Mouse (Mus musculus) heart, embryonic 15.5 days (tissue): ENCODE measurements around the gene Gm6268. TPM values are rescaled to one million over a fixed set of nuclear protein-coding genes. Genes with fewer than 3 reads are reported as not detected.

Experiments
- ATAC-seq: fragments of 200-750 bp; cut with Nextera tagmentation; replicated peaks from 2 replicates; pipeline ENCODE4 v1.8.0; 2017; ENCODE audit warnings: low read depth, moderate TSS enrichment; ENCODE audit not compliant: insufficient number of reproducible peaks, insufficient read depth, low FRiP score
- H3K27ac ChIP-seq: fragments of 300-500 bp; sonication (generic); 2 replicates; pipeline ENCODE4 v1.5.1; 2015; ENCODE audit warnings: mild to moderate bottlenecking, inconsistent platforms
- H3K27me3 ChIP-seq: fragments of 300-500 bp; sonication (generic); 2 replicates; pipeline ENCODE4 v1.6.1; 2015; ENCODE audit warnings: inconsistent platforms
- H3K36me3 ChIP-seq: fragments of 300-500 bp; sonication (generic); 2 replicates; pipeline ENCODE4 v1.6.1; 2015; ENCODE audit warnings: mild to moderate bottlenecking, inconsistent platforms
- H3K4me1 ChIP-seq: fragments of 300-500 bp; sonication (generic); replicated peaks from 2 replicates; pipeline ENCODE4 v1.6.1; 2015; ENCODE audit warnings: inconsistent platforms
- H3K4me2 ChIP-seq: fragments of 300-500 bp; sonication (generic); 2 replicates; pipeline ENCODE4 v1.6.1; 2015; ENCODE audit warnings: inconsistent platforms, mild to moderate bottlenecking, moderate library complexity
- H3K4me3 ChIP-seq: fragments of 300-500 bp; sonication (generic); 2 replicates; pipeline ENCODE4 v1.5.1; 2015; ENCODE audit warnings: mild to moderate bottlenecking, inconsistent platforms
- H3K9ac ChIP-seq: fragments of 300-500 bp; sonication (generic); 2 replicates; pipeline ENCODE4 v1.6.1; 2015; ENCODE audit warnings: mild to moderate bottlenecking, inconsistent platforms
- H3K9me3 ChIP-seq: fragments of 300-500 bp; sonication (generic); replicated peaks from 2 replicates; pipeline ENCODE4 v1.6.1; 2016; ENCODE audit warnings: inconsistent platforms
- WGBS: fragments of 180-500 bp; shearing (Covaris S2); methylation state at CpG from one replicate; pipeline ENCODE4 v1.1.7; 2015; ENCODE audit warnings: mixed read lengths; 5-methylcytosine and 5-hydroxymethylcytosine counted together
- polyA plus RNA-seq: library from polyadenylated mRNA; unstranded; fragments of >200 nt; fragmentation: Nextera tagmentation; extraction: Ambion mirVana; gene quantifications from 2 replicates; pipeline ENCODE4 v1.2.1, GENCODE M21; 2015

Gene Gm6268
- not detected in 2 replicates for polyA plus RNA-seq

GRCm38 (mm10) chrX:36400980-36401379, at the start of gene Gm6268:
TSS of gene Gm6268 (plus strand) at chrX:36401280.
- Histone ChIP-seq H3K9me3 (no peaks in the 10 kb centered on the region), H3K9ac (no peak within 1 kb of the TSS), H3K27me3 (no peaks in the 10 kb centered on the region), H3K27ac (no peak within 1 kb of the TSS), H3K36me3 (no peaks in the 10 kb centered on the region), H3K4me1 (no peaks in the 10 kb centered on the region), H3K4me2 (no peak within 1 kb of the TSS), H3K4me3 (no peak within 1 kb of the TSS)
- no peak for ATAC-seq
- 88% methylated on average over 13 of the region's 13 CpGs for WGBS

GRCm38 (mm10) chrX:36352446-36352845, 48.6 kb upstream of the Gm6268 start:
- no peak overlapping the region for H3K27ac ChIP-seq
- no peak overlapping the region for H3K4me2 ChIP-seq
- H3K9ac ChIP-seq: no peak overlapping the region
- no peaks in the 10 kb centered on the region for H3K9me3 ChIP-seq
- H3K4me1 ChIP-seq: no peaks in the 10 kb centered on the region
- H3K36me3 ChIP-seq: no peaks in the 10 kb centered on the region
- 47% methylated on average over 3 of the region's 3 CpGs for WGBS
- H3K27me3 ChIP-seq: no peaks in the 10 kb centered on the region
- H3K4me3 ChIP-seq: no peak overlapping the region
- no peak for ATAC-seq

GRCm38 (mm10) chrX:36385340-36385739, 15.7 kb upstream of the Gm6268 start:
- no peak overlapping the region for H3K4me3 ChIP-seq
- no peaks in the 10 kb centered on the region for H3K27me3 ChIP-seq
- H3K9me3 ChIP-seq: no peaks in the 10 kb centered on the region
- H3K36me3 ChIP-seq: no peaks in the 10 kb centered on the region
- H3K4me2 ChIP-seq: no peak overlapping the region
- no peak overlapping the region for H3K27ac ChIP-seq
- ATAC-seq: no peak
- H3K9ac ChIP-seq: no peak overlapping the region
- no peaks in the 10 kb centered on the region for H3K4me1 ChIP-seq

GRCm38 (mm10) chrX:36389971-36390370, 11.1 kb upstream of the Gm6268 start:
- no peak overlapping the region for H3K4me2 ChIP-seq
- no peak overlapping the region for H3K27ac ChIP-seq
- H3K36me3 ChIP-seq: no peaks in the 10 kb centered on the region
- no peak overlapping the region for H3K4me3 ChIP-seq
- no peaks in the 10 kb centered on the region for H3K27me3 ChIP-seq
- no peaks in the 10 kb centered on the region for H3K4me1 ChIP-seq
- ATAC-seq: no peak
- H3K9ac ChIP-seq: no peak overlapping the region
- H3K9me3 ChIP-seq: no peaks in the 10 kb centered on the region
- 57% methylated on average over 3 of the region's 3 CpGs for WGBS

- 52% methylated on average over 2 of the region's 2 CpGs for WGBS
- ATAC-seq: no peak
These were observed 10.6 kb upstream of the Gm6268 start for GRCm38 (mm10) chrX:36390503-36390902.

GRCm38 (mm10) chrX:36392672-36393071, 8.4 kb upstream of the Gm6268 start:
- H3K27me3 ChIP-seq: no peaks in the 10 kb centered on the region
- H3K36me3 ChIP-seq: no peaks in the 10 kb centered on the region
- ATAC-seq: no peak
- 56% methylated on average over 6 of the region's 6 CpGs for WGBS
- H3K27ac ChIP-seq: no peak overlapping the region
- no peak overlapping the region for H3K9ac ChIP-seq
- no peak overlapping the region for H3K4me3 ChIP-seq
- H3K4me2 ChIP-seq: no peak overlapping the region
- H3K4me1 ChIP-seq: no peaks in the 10 kb centered on the region
- H3K9me3 ChIP-seq: no peaks in the 10 kb centered on the region

More at GRCm38 (mm10) chrX:36390503-36390902, 10.6 kb upstream of the Gm6268 start:
- Histone ChIP-seq H3K4me3 (no peak overlapping the region), H3K27ac (no peak overlapping the region), H3K9me3 (no peaks in the 10 kb centered on the region), H3K4me2 (no peak overlapping the region), H3K36me3 (no peaks in the 10 kb centered on the region), H3K9ac (no peak overlapping the region), H3K4me1 (no peaks in the 10 kb centered on the region), H3K27me3 (no peaks in the 10 kb centered on the region)

- Histone ChIP-seq H3K4me2 (no peak overlapping the region), H3K4me3 (no peak overlapping the region), H3K9ac (no peak overlapping the region), H3K27ac (no peak overlapping the region), H3K4me1 (no peaks in the 10 kb centered on the region), H3K9me3 (no peaks in the 10 kb centered on the region), H3K27me3 (no peaks in the 10 kb centered on the region), H3K36me3 (no peaks in the 10 kb centered on the region)
- ATAC-seq: no peak
- 38% methylated on average over 6 of the region's 6 CpGs for WGBS
These were observed 7.8 kb upstream of the Gm6268 start for GRCm38 (mm10) chrX:36393279-36393678.

GRCm38 (mm10) chrX:36402316-36402715, 1.2 kb downstream of the Gm6268 start:
- Histone ChIP-seq H3K9ac (no peak overlapping the region), H3K4me1 (no peaks in the 10 kb centered on the region), H3K36me3 (no peaks in the 10 kb centered on the region), H3K27ac (no peak overlapping the region), H3K4me3 (no peak overlapping the region), H3K4me2 (no peak overlapping the region), H3K9me3 (no peaks in the 10 kb centered on the region), H3K27me3 (no peaks in the 10 kb centered on the region)
- WGBS: 43% methylated on average over 6 of the region's 6 CpGs
- ATAC-seq: no peak

- Histone ChIP-seq H3K27ac (no peak overlapping the region), H3K9me3 (no peaks in the 10 kb centered on the region), H3K9ac (no peak overlapping the region), H3K4me2 (no peak overlapping the region), H3K36me3 (no peaks in the 10 kb centered on the region), H3K4me3 (no peak overlapping the region), H3K4me1 (no peaks in the 10 kb centered on the region), H3K27me3 (no peaks in the 10 kb centered on the region)
- 68% methylated on average over 3 of the region's 3 CpGs for WGBS
- ATAC-seq: no peak
These were observed 18.1 kb downstream of the Gm6268 start for GRCm38 (mm10) chrX:36419153-36419552.

GRCm38 (mm10) chrX:36434993-36435392, 33.9 kb downstream of the Gm6268 start:
- H3K9me3 ChIP-seq: no peaks in the 10 kb centered on the region
- ATAC-seq: no peak

GRCm38 (mm10) chrX:36437932-36438331, 36.9 kb downstream of the Gm6268 start:
- Histone ChIP-seq H3K9ac (no peak overlapping the region), H3K4me2 (no peak overlapping the region), H3K9me3 (no peaks in the 10 kb centered on the region), H3K27me3 (no peaks in the 10 kb centered on the region), H3K27ac (no peak overlapping the region), H3K4me3 (no peak overlapping the region), H3K36me3 (no peaks in the 10 kb centered on the region), H3K4me1 (no peaks in the 10 kb centered on the region)
- ATAC-seq: no peak
- WGBS: 91% methylated on average over 1 of the region's 1 CpGs

More at GRCm38 (mm10) chrX:36434993-36435392, 33.9 kb downstream of the Gm6268 start:
- Histone ChIP-seq H3K27me3 (no peaks in the 10 kb centered on the region), H3K27ac (no peak overlapping the region), H3K36me3 (no peaks in the 10 kb centered on the region), H3K9ac (no peak overlapping the region), H3K4me1 (no peaks in the 10 kb centered on the region), H3K4me3 (no peak overlapping the region), H3K4me2 (no peak overlapping the region)
- 33% methylated on average over 6 of the region's 6 CpGs for WGBS
